Mouse (Mus musculus) c-Kit-negative CD71-positive TER-119-positive erythroid progenitor cells, embryonic 14.5 days (primary cell): ENCODE measurements around the gene Csnk1g1.
A peak's percentile ranks its signal among the peaks of the same experiment; 100 is the strongest.

Experiments used
- DNase-seq: peaks from one replicate; pipeline ENCODE4 v3.0.0-alpha.2; 2013; ENCODE audit warnings: low read depth, low spot score

The Csnk1g1 gene

DNA sequence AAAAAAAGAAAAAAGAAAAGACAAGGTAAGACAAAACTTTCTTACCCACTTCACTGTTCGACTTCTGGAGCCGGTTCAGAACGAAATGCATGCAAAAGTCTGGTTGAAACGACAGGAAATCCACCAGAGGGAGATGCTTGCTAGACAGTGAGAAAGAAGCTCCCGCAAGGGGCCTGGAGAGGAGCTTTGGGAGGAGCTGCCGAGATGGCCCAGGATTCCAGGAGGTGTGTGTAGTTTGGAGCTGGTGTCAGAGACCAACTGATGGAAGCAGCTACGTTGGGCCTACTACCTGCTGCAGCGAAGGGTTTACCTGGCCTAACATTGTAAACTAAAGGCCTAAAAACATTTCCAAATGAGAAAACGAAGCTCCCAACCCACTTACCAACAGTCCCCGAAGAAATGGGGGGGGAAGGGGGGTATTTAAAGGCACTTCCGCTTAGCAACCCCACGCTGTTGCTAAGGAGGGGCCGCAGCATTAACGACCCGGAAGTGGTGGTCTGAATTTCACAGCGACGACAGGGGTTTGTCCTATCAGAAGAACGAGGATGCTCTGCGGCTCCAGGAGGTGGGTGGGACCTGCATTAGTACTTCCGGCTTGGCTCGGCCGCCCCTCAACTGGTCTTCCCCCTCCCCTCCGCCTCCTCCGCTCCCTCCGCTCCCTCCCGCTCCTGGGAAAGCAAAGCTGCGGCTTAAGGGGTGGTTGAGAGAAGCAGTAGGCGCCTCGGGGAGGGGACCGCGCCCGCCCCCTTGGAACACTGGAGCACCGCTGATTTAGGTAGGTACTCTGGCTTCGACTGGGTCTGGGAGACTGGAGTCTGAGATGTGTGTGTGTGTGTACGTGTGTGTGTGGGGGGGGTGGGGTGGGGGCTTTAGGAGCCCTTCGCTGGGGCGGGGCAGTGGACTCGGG is at the start of gene Csnk1g1, which contains the start of gene Trip4:
Gene Csnk1g1 (plus strand): TSS at position 531 of the 907 bp plus-strand sequence.
Gene Trip4 (minus strand): TSS at position 401 of the 907 bp plus-strand sequence.
- peak; percentile 70 for DNase-seq

GRCm38 (mm10) chr9:65859656-65860055 is 49.1 kb upstream of the Csnk1g1 start:
- no peak for DNase-seq

DNA sequence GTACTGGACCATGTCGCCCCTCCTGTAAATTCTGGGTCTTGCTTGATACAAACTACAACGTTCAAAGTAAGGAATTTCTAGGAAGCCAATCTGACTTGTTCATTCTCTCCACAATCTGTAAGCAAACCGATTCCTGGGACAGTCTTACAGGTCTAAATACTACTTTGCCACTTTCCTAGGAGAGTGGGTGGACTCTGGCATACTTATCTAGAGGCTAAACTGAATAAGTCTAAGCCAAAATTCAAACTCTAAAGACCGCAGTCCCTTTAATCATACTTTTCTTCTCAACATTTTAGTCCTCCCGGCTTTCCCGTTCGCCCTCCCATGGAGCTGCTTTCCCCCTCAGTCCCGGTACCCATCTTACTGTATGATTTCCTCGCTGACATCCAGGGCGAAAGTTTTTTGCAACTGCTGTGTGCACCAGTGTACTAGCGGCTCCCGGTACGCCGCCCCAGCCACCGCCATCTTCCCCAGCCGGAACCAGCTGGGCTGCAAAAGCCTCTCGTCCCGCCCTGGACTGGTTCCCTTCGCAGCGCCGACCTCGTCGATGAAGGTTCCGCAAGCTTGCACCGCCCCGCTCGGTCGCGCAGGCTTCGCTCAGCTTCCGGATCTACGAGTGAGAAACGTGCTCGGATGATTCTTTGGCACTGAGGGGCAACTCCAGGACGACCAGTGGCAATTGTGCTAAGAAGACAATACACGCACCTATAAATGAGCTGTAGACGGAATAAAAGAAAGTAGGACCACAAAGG is 24.0 kb upstream of the Csnk1g1 start:
- DNase-seq: peak; percentile 72

GRCm38 (mm10) chr9:65890143-65890628 is 18.5 kb upstream of the Csnk1g1 start, which contains the start of gene Pclaf:
Pclaf (plus strand) TSS chr9:65890237.
- peak; percentile 75 for DNase-seq

DNA sequence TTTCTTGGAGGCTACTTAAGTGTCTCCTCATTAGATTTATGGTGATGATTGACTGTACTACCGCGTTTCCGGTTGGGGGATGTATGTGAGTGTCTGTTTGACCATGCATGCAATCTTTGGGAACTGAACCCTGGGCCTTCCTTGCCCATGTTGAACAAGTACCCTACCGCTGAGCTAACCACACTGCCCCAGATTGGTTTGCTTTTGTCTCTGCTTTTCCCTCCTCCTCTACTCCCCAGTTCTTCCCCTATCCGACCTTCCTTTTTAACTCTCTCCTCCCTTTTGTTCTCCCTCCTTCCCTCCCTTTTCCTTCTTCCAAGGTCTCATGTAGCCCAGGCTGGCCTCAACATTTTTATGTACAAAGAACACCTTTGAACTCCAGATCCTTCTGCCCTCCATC is 17.6 kb upstream of the Csnk1g1 start:
- DNase-seq: no peak

DNA sequence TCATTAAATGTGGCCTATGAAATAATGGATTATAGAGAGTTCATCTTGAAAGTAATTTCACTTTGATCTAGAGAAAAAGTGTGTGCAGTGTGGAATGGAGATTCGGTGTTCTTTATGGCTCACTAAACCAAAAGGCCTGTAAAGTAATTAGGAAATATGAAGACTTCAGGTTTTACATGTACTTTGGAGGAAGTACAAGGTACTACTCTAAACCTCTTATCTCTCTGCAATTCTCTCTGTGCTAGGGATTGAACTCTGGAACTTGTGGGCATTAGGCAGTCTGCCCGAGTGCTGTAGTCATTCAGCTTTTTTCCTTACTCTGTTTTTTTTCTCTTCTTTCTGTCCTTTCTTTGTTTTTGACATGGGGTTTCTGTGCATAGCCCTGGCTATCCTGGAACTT is 11.7 kb upstream of the Csnk1g1 start:
- no peak for DNase-seq

DNA sequence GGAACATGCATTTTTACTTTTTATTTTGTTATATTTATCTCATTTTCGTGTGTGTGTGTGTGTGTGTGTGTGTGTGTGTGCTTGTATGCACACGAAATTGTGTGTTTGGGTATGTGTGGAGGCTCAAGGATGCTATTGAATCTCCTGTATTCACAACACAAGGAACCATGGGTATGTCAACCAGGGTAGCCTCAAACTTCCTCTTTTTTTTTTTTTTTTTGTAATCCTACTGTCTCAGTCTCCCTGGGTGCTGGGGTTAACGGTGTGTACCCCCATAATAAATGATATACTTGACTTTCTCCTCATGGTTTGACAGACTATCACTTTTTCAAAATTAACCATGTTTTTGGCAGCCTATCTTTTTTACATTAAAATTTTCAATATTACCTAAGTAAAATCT is 5.8 kb upstream of the Csnk1g1 start:
- no peak for DNase-seq

GRCm38 (mm10) chr9:65903419-65903818 is 5.3 kb upstream of the Csnk1g1 start:
- no peak for DNase-seq

GRCm38 (mm10) chr9:65909301-65909801 is 627 bp downstream of the Csnk1g1 start:
- DNase-seq: no peak

DNA sequence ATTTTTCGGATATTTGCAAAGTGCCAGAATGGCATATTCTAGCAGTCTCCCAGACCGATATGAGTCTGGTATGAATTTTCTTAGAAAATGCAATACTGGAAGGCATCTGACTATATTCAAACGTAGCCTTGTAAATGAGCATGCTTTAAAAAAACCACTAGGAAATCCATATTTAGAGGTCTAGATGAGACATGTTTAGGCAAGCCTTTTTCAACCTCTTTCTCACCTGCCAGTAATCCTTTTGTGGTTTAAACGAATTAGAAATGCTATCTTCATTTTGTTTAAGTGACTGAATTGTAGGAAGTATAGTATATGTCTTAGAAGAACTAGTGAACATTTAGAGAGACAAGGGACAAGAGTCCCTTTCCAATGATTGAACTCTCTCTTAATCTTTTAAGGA is 1.1 kb downstream of the Csnk1g1 start:
- no peak for DNase-seq

DNA sequence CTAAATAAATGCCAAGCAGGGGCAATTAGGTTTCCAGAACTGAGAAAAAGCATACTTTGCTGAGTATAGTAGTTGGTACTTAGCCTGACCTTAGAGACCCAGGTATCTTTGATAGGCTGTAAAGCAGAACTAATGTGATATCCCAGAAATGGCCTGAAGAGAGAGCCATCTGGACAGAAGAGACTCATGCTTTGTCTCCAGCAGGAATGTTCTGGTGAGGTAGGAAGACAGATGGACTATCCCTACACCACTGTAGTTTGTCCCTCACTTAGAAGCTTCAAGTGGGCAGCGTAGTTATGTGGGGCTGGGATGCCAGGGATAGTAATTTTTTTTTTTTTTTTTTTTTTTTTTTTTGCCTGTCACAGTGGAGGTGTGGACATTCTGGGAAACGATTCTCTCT is 5.3 kb downstream of the Csnk1g1 start:
- no peak for DNase-seq

DNA sequence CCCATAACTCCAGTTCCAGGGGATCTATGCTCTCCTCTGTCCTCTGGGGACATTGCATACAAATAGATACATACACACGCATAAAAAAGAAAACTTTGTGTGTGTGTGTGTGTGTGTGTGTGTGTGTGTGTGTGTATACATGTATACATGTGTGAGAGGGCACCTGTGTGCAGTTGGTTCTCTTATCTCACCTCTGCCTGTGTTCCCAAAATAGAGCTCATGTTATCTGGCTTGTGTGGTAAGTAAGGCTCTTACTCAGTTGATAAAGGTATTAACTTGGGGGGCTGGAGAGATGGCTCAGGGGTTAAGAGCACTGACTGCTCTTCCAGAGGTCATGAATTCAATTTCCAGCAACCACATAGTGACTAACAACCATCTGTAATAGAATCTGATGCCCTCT is 8.3 kb downstream of the Csnk1g1 start:
- DNase-seq: no peak

- no peak for DNase-seq
Measured at GRCm38 (mm10) chr9:65928456-65928855, 19.7 kb downstream of the Csnk1g1 start.

DNA sequence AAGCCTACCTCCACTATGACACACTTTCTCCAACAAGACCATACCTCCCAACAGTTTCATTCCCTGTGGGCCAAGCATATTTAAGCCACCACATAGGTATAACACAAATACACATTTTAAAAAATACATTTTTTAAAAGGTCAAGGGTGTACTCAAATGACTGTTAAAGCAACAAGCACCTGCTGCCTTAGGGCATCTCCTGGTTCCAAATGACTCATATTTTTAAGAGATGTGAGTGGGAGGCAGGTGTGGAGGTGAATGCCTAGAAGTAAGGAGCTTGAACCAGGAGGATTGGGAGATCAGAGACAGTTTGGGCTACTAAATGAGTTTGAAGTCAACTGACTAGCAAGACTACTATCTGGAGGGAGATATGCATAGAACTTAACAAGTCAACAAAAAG is 21.1 kb downstream of the Csnk1g1 start:
- no peak for DNase-seq

GRCm38 (mm10) chr9:65937566-65937965 is 28.8 kb downstream of the Csnk1g1 start:
- DNase-seq: no peak

DNA sequence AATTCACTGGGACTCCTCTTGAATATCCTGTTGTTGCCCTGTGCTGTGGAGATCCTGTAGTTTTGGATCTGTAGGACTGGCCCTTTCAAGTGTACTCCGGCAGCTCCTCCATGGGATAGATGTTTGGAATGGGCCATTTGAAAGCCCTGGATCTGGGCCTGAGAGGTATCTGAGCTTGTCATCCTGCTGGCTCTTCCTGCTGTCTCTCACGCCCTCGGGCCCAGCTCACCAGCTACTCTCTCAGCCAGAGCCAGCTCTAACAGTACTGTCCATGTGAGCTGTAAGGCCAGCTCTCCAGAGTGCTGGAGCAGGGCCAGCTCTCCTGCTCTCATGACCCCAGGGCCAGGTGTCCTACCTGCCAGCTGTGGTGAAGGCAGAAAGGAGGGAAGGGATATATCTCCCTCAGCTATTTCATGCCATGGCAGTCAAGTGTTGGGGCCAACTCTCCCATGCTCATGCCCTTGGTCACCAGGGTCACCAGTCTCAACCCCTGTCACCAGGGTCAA is 42.4 kb downstream of the Csnk1g1 start:
- DNase-seq: no peak

DNA sequence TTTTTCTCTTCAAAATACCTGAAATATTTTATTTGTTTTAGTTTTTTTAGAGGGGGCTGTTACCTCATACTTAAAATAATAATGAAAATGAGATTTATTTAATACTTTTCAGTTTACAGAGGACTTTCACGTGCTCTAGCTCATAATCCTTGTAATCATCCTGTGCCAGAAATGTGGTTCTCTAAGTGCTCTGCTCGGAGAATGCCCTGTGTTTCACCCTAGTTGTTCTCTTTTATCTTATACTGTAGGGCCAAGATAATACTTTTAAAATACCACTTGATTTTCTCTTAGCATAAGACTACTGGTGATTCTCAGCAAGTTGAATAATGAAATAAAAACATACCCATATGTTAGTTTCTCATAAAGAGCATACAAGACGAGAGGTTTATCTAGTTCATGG is 61.3 kb downstream of the Csnk1g1 start:
- no peak for DNase-seq

GRCm38 (mm10) chr9:65973206-65973605 is 64.5 kb downstream of the Csnk1g1 start:
- DNase-seq: no peak

DNA sequence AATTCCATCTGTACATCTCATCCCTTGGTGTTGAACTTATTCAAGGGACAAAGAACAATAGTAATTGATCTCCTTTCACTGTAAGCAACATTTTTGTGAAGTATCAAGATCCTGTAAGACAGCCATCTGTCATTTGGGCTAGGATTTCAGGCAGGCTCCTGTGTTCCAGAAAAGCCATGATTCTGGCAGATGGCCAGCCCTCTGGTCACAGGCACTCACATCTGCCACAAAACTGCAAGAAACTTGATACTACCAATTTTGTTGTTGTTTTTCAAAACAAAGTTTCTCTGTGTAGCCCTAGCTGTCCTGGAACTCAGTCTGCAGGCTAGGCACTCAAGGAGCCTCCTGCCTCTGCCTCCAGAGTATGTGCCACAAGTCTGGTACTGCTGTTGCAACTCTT is 67.2 kb downstream of the Csnk1g1 start:
- no peak for DNase-seq

DNA sequence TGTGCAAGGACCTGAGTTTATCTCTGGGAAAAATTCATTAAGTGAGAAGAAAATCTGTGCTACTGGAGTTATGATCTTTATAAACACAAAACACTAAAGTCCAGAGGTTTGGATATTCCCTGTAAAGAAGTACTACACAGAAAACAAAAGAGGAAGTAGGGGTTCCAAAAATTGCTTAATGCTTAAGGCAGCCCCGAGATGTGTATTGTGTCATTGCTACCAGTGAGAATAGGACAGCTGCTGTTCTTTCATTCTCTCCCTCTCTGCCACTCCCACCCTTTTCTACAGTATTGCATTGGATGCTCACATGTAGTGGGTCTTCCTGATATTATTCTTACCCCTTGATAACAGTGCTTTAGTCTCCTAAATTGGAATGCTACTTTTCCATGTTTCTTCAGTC is 74.1 kb downstream of the Csnk1g1 start:
- no peak for DNase-seq

DNA sequence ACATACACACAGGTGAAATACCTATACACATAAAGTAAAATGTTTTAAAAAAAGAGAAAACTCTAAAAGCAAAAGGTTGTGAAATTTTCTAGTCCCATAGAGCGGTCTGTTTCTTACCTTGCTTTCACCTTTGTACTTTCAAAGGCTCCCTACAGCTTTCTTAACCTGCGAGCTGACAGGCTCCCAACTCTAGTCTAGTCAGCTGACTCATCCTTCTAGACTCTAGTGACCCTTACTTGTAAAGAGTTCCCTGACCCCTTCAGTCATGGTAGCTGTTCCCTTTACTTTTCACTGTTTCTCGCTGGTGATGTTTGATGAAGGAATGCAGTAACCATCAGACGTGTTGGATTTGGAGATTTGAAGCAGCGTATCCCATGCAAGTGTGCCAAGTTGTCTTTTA is 78.3 kb downstream of the Csnk1g1 start:
- DNase-seq: no peak
